Mouse (Mus musculus): ENCODE data around the gene Aldh1l1.

DNA sequence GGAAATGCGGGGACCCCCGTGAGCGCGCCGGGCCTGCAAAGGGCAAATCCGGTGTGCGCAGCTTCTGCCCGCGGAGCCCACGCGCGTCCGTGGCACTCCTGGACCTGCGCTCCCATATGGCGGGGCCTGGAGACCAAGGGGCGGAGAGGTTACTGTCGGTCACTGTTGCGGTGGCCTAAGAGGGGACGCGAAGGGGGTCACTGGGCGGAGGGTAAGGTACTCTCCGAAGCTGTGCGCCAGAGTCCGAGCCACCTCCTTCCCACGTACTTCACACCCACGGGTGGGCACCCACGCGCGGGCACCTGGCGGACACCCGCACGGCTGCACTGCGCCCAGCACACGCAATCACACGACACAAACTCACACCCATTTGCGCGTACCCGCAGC lies 23.4 kb upstream of the Aldh1l1 start:
- no peak for TF ChIP-seq POLR2A (IDR thresholded peaks at IDR 0.05; ENCODE audit: low read depth, low read length)
- no peak for TF ChIP-seq CTCF (IDR thresholded peaks at IDR 0.05; ENCODE audit: extremely low read depth, insufficient read length, insufficient replicate concordance, low read depth, low read length)
